Mouse (Mus musculus) kidney, adult 18-20 months (tissue): ENCODE data around the gene Tbc1d22b.
A peak's percentile ranks its signal among the peaks of the same experiment; 100 is the strongest.
"Not testable (repeated sequence)": the region's sequence is repeated elsewhere in the genome, so short reads cannot be mapped to it uniquely, and the experiment has no call there.

Source experiments
- DNase-seq: peaks from one replicate; pipeline ENCODE4 v3.0.0; 2021

Tbc1d22b gene

DNA sequence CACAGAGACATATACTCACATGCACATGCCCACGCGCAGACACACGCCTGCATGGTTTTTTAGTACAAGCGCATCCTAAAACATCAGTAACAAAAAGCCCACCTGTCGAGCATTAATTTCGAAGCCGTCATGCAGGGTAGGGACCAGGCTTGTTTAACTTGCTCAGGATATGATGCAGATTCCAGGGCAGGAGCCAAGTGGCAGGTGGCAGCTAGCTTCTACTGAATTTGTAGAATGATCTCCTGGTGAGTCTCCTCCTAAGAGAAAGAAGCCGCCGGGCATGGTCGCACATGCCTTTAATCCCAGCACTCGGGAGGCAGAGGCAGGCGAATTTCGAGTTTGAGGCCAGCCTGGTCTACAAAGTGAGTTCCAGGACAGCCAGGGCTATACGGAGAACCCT lies 49.5 kb downstream of the Tbc1d22b start:
- DNase-seq, result no peak

- peak; percentile 54 for DNase-seq
Observed at GRCm38 (mm10) chr17:29599537-29599936, 50.0 kb downstream of the Tbc1d22b start.

GRCm38 (mm10) chr17:29601391-29601790 lies 51.8 kb downstream of the Tbc1d22b start:
- DNase-seq, result no peak

DNA sequence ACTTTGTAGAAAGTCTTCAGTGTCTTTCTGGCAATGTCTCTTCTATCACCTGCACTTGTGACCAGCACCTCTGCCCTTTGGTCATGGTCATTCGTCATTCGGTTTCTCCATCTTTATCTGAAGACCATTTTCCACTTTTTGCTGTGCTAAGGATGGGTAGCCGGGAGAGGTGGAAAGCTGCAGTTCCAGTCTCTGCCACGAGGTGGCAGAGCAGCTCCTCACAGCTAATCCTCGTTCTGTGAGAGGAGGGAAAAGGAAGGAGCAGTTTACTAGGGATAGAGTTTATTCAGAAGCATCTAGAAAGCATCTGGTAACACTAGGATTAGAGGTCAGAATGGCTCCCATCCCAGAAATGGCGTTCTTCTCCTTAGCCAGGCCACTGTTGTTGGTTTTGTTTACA lies 53.7 kb downstream of the Tbc1d22b start:
- peak; percentile 86 for DNase-seq

GRCm38 (mm10) chr17:29613453-29613852 lies 63.9 kb downstream of the Tbc1d22b start:
- not testable (repeated sequence) for DNase-seq

DNA sequence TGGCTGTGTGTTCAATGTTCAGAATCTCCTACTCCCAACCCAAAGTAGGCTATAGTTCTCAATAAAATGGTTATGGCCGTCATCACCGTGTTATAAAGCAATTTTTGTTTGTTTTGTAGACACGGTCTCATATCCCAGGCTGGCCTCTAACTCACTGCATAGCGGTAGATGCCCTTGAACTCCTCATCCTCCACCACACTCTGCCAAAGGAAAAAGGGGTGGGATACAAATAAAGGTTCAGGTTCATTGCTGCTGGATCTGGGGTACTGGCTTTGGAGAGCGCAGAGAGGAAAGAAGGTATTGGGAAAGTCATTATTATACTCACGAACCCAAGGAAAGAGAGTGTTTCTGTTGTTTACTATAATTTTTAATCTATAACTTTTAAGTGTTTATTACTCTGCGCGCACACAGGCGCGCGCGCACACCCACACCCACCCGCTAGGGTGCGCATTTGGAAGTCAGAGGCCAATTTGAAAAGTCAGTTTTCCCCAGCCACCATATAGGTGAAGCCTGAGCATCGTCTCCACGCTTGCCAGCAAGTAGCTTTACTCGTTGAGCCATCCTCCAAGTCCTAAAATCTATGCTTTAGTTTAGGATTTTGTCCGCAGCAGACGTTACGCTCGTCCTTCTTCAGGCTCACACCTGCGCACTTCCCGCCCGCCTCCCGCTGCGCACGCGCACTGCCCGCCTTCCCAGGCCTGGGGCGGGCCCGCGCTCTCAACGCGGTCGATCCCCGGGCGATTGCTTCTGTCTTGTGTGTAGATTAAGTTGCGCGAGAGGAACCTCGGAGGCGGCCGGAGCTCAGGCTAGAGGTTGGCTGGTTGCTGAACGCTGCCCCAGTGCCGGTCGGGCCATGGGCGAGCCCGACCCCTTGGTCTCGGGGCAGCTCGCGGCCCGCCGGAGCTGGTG lies 64.8 kb downstream of the Tbc1d22b start, which contains the start of the genes Rnf8 and Gm28043:
Gene Rnf8 (plus strand): TSS at position 676 of the 909 bp plus-strand sequence.
Gene Gm28043 (plus strand): TSS at position 762 of the 909 bp plus-strand sequence.
- DNase-seq, result peak; percentile 95

DNA sequence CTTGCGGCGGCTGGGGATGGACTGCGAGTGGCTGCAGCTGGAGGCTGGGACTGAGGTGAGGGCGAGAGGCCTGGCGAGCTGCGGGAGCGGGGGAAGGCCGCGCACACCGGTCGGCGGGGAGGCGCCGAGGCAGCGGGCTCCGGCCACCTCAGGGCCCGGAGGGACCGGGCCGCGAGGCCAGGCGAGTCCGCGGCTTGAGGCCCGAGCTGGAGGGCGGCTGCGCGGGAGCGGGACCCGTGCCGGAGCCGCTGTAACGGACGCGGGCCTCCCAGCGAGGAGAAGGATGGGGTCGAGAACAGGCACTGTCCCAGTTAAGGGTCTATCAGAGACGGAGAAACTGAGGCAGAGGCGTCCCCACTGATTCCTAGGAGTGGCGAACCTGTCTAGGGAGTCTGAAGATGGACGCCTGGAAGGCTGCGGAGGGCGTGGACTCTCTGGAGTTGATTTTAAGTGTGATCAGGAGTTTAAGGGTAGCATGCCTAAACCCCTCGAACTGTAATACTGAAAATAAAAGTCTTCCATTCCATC lies 65.5 kb downstream of the Tbc1d22b start:
- DNase-seq, result no peak

GRCm38 (mm10) chr17:29615616-29616015 lies 66.0 kb downstream of the Tbc1d22b start:
- DNase-seq, result no peak

- DNase-seq, result no peak
Observed at GRCm38 (mm10) chr17:29619231-29619630, 69.6 kb downstream of the Tbc1d22b start.

- no peak for DNase-seq
Observed at GRCm38 (mm10) chr17:29623488-29623887, 73.9 kb downstream of the Tbc1d22b start.

DNA sequence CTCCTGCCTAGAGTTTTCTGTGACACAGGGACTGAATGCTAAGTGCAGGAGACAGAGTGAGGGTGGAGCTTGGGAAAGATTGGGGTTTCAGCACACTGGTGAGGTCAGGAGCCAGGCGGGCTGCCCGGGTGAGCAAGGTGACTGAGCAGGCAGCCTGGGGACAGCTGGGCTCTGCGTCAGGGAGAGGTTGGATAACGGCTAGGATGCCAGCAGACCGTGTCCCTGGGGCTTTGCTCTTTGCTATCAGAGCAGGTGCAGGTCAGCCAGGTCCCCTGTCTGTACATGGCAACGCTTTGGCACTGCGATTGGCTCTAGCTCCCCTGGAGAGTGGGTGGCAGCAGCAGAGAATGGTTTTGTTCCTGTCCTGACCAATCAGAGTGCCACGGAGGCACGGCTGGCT lies 77.7 kb downstream of the Tbc1d22b start:
- no peak for DNase-seq

DNA sequence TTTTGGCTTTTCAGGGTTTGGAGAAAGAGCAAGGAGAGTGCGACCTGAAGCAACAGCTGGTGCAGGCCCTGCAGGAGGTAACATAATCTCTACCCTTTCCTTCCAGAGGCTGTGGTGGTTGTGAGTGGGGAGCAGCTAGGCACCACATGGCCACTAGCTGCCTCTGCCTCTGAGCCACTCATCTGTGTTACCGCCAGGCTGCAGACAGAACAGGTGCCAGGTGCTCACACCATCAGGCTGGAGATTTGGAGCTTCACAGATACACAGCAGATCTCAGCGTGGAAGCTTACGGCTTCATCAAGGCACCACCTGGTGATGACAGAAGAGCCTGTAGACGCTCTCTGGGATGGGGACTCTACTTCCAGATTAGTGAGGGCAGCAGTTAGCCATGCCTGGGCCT lies 79.4 kb downstream of the Tbc1d22b start:
- no peak for DNase-seq

DNA sequence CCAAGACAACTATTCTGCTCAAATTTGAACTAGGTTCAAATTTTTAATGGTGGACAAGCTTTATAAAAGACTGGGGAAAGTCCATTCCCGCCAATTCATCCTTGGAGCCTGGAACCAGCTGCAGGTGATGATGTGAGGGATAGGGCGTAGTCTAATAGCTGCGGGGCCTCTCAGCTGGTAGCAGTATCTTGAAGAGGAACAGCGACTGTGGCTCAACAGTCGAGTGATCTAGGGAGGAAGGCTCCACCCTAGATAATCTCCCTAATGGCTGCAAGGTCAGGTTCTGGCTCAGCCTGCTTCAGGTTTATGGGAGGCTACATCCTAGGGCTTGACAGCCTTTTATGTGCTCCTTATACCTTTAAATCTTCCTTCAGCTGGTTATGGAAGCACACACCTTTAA lies 80.0 kb downstream of the Tbc1d22b start:
- DNase-seq, result no peak

DNA sequence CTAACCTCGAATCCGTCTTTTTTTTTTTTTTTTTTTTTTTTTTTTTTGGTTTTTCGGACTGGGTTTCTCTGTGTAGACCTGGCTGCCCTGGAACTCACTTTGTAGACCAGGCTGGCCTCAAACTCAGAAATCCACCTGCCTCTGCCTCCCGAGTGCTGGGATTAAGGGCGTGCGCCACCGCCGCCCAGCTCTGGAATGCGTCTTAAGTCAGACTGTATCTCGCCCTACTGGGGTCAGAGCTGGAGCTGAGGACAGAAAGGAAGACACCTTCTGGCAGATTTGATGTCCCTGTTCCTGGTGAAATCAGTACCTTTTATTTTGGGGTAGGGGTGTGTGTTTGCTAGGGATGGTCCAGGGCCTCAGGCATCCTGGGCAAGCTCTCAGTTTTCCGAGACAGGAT lies 82.7 kb downstream of the Tbc1d22b start:
- no peak for DNase-seq

DNA sequence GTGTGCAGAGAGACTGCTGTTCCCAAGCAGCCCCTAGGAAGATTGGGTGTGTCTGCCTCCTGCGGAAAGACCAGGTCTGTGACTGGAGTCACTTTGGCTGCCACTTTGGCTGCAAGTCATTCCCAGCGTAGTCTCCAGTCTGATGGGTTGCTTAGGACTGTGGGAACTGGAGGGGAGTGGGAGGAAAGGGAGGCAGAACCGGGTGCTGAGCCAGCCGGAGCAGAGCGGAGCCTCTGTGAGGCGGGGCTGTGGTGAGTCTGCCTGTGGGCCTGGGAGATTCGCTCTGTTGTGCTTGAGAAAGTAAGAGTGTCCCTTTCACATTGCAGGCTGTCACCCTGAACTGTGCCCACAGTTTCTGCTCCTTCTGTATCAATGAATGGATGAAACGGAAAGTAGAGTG lies 85.9 kb downstream of the Tbc1d22b start:
- DNase-seq, result no peak

GRCm38 (mm10) chr17:29636118-29636517 lies 86.5 kb downstream of the Tbc1d22b start:
- peak; percentile 28 for DNase-seq

DNA sequence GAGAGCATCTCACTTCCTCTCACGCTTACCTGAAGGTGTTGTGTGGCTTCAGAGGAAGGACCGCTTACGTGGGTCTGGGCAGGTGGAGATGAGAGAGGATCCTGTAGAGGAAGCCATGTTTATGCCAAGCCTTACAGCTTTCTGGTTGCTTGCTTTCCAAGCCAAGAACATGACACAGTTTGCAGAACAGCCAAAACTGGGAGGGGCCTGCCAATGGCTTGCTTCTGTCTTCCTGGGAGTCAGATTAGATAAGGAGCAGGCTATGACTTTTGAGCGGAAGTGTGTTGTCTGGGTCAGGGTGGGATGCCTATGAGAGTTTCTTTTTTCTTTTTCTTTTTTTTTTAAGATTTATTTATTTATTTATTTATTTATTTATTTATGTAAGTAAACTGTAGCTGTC lies 87.8 kb downstream of the Tbc1d22b start:
- DNase-seq, result no peak

- no peak for DNase-seq
Observed at GRCm38 (mm10) chr17:29637895-29638294, 88.3 kb downstream of the Tbc1d22b start.

DNA sequence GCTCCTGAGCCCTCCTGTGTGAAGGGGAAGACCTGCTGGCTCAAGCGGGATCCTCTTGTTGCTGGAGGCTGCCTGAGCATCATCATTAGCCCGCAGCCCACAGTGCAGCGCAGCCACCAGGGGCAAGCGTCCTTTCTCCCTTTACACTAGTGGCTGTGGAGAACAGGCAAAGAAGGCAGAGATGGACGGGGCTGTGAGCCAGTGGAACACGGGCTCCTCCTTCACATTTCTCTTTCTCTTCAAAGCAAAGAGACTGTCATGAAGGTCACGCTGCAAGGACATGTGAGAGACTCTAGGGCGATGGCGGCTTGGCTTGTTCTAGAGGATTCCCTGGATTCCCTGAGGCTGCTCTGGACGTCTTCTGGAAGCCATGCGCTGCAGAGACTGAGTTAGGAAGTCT lies 91.4 kb downstream of the Tbc1d22b start:
- no peak for DNase-seq

- DNase-seq, result no peak
Observed at GRCm38 (mm10) chr17:29642219-29642618, 92.6 kb downstream of the Tbc1d22b start.
